Mouse (Mus musculus): ENCODE results near the gene Prkcsh.

Prkcsh gene

DNA sequence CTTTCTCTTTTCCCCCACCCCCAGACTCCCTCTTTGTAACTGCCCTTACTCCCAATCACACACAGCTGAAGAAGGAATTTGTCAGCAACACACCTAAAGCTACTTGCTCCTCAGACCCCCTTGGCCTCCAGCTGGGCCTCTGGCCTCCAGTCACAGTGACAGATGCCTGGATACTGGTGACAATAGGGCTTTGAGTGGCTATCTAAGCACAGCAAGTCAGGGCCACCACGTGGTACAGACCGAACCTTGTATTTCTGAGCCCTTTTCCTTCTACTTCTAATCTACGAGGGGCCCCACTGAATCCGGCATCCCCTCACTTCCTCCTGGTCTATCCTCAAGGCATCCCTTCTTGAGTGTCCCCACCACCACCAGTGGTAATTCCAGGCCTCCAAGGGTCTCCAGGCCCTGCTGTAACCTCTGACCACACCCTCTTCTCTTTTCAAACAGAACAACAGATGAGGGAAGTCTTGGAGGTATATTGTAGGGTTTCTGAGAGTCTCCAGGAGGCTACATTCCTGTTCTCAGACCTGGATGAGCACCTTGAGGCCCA lies 47.2 kb downstream of the Prkcsh start:
- DNase-seq (ENCODE audit: extremely low spot score), result no peak

DNA sequence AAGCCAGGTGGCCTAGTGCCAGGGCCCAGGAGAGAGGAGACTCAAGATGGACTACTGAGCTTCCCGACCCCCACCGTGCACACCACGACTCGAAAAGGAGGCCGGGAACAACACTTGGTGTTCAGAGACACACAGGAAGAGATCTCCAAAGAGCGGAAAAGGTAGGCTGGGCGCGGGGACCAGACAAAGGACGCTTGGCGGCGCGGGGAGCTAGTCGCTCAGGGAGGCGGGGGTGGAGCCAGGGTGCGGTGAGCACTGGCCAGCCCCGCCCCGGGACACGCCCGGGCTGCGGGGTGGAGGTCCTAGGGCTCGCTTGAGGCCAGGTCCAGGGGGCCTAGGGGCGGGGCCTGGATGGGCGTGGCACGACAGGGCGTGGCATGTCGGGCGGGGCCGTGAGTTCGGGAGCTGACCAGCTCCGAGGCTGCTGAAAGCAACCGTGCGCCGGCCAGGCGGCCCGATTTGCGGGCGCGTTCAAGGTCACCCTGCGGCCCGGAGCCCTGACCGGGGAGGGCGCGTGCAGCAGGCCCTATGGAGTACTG lies 47.8 kb downstream of the Prkcsh start:
- DNase-seq (ENCODE audit: extremely low spot score), result peak; percentile 82

DNA sequence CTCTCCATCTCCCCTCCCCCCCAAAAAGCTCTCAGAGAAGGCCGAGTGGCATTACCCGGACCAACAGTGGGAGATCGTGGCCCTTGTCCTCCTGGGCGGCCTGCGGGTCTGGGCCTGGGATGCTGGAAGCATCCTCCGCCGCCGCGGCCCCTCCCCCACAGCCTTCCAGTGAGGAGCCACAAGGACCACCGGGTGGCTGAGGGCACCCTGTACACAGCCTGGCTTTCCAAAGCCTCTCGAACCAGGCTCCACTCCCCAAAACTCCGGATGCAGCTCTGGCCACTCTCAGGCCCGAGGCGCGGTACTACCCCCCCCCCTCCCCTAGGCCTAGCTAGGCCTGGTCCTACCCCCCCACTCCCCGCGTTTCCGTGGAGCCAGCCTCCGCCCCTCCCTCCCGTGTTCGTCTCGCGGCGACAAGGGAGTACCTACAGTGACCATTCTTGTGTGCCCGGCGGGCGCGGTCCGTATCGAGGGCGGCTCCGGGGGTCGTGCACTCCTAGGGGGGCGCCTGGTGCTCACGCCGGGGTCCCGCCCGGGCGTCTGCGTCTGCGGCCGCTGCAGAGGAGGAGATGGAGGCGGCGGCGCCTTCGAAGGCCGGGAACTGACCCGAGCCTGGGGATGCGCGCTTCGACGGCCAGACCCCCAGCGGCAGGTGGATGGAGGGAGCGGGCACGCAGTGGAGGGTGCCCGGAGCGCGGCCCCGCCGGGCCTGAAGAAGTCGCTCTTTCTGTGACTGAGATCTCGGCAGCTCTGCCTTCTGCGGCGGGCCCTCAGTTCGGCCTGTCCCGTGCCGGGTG lies 48.8 kb downstream of the Prkcsh start:
- peak; percentile 37 for DNase-seq (ENCODE audit: extremely low spot score)

DNA sequence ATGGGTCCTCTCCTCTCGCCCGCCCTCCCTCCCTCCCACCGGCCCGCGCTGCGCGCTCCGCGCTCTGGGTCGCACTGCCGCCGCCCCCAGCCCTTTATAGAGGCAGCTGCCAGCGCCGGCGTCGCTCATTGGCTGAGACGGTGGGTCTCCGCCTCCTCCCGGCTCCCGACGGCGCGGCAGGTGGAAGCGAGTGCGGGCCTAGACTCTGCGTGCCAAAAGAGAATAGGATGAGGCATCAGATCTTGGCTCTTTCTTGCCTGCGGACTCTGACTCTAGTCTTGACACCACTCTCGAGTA lies 49.3 kb downstream of the Prkcsh start, which contains the start of gene Elavl3:
Elavl3 (minus strand) TSS at position 66 of the 297 bp plus-strand sequence.
- DNase-seq (ENCODE audit: extremely low spot score), result peak; percentile 61

DNA sequence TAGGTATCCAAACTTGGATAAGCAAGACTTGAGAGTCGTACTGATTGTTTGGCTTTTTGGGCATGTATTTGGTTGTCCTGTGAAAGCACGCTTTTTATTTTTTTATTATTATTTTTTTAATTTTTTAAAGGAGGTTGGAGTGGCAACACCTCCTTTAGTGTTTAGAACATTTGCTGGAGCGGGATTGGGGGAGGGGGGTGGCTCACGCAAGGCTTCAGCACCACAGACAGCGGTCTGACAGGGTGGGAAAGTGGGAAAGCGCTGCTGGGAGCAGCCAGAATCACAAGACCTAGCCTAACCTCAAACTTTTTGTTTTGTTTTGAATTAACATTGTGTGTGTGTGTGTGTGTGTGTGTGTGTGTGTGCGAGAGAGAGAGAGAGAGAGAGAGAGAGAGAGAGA lies 51.1 kb downstream of the Prkcsh start:
- no peak for DNase-seq (ENCODE audit: extremely low spot score)

DNA sequence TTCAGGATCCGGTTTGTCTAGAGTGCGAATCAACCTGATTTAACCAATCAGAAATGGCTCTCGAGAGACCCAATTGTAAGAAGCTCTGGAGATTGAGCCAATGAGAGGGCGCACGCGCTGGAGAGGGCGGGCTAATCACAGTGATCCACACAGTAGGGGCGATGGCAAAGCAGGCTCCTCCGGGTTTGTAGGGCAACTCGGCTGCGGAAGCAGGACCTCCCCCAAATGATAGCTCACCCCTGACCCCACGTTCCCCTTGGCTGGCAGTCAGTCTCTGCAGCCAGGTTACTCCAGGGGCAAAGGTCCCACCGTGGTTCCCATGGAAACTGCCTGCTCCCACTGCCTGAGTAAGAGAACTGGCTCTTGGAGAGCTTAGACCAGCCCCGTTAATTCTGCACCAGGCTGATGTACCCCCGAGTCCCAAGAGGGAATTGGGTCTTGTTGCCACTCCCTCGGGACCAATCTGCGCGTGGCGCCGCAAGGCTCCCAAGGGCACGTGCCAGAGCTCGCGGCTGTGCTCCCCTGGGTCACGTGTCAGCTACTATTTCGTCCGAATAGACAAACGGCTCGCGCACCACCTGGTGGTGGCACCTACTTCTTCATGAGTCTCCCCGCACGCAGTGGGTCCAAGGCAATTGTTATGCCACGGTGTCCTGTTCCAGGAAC lies 51.9 kb downstream of the Prkcsh start:
- peak; percentile 82 for DNase-seq (ENCODE audit: extremely low spot score)

DNA sequence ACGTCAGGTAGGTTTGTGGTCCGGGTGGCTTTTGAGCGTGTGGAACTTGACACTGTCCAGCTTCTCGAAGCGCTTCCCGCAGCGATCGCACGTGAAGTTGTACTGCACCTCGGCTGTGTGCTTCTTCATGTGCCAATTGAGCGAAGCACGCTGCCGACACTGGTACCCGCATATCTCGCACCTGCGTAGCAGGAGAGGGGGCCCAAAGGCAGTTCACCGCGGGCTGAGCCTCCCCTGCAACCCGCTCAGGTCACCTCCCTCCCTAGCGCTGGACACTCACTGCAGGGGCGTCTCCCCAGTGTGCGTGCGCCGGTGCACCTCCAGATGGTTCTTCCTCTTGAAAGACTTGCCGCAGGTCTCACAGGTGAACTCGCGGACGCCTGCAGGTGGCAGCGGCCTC lies 53.1 kb downstream of the Prkcsh start:
- DNase-seq (ENCODE audit: extremely low spot score), result no peak

DNA sequence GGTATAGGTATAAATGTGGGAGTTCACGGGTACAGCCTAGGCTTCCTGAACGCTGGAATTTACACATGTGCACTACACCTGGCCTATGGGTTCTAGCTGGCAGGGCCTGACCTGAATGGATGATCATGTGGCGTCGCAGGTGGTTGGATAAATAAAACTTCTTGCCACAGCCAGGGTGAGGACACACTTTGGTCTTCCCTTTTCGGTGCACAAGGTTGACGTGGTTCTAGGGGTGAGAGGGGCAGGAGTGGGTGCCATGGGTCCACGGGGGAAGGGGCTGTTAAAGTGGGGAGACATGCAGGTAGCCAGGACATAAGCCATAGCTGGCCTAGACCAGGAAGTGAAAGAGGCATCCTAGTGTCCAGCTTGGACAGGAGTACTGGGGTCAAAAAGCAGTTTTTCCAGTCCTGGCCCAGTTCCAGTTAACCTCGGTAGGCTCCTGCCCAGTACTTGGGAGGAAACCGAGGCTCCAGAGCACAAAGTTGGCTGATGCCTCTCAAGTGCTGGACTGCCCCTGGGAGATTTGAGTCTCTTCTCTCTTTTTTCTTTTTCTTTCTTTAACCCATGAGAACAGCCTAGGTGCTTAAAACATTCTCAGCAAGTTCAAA lies 53.8 kb downstream of the Prkcsh start:
- DNase-seq (ENCODE audit: extremely low spot score), result no peak

DNA sequence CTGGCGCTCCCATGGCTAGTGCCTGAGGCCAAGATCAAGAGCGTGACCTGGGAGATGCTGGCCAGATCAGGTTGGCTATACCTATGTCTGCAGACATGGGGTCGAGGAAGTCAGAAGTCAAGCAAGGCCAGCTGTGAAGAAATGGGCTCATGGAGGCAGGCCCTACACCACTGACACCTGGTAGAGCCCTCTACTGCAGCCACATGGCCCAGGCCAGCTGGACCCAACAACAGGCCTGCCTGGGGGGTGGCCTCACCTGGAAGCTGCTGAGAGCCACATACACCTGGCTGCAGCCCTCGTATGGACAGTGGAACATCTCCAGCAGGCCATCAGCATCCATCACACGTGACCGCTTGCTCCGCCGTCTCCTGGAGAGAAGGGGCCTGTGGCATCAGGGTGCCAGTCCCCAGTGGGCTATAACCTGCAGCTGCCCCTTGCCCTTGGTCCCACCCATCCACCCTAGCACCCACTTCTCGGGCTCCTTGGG lies 54.5 kb downstream of the Prkcsh start:
- no peak for DNase-seq (ENCODE audit: extremely low spot score)

DNA sequence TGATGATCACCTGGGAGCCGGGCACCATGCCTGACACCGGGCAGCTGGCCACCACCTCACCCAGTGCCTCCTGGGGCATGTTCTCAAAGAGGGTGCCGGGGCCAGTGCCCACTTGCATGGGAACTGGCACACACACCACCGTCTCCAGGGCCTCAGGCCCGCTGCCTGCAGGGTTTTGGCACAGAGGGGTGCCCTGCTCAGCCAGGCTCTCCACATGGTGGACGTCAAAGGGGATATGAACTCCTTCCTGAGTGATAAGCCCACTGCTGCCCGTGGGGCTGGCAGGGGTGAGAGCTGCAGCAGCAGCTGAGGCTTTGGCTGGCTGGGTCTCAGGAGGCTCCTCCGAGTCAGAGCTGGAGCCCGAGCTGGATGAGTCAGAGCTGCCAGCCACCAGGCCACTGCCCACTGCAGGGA lies 55.4 kb downstream of the Prkcsh start:
- no peak for DNase-seq (ENCODE audit: extremely low spot score)

DNA sequence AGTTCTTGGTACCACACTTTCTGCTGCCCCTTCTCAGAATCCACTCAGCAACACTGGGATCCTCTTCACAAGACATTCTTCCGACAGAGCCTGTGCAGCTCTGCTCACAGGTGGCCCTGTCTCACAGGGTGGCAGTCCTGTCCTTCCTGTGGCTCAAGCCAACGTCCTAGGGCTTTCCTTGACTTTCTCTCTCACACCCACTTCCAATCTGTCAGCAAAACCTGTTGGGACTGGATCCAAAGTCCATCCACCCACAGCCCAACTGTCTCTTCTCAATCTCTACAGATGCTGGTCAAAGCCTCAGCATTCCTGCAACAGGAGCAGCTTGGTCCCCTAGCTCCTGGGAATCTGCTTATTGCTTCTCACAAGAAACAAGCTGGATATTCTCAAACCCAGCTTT lies 58.7 kb downstream of the Prkcsh start:
- no peak for DNase-seq (ENCODE audit: extremely low spot score)

Measured in embryo, embryonic 9.5 days (tissue).